ENCODE assay signal across 12 mouse cellular contexts in the genomic region with DNA sequence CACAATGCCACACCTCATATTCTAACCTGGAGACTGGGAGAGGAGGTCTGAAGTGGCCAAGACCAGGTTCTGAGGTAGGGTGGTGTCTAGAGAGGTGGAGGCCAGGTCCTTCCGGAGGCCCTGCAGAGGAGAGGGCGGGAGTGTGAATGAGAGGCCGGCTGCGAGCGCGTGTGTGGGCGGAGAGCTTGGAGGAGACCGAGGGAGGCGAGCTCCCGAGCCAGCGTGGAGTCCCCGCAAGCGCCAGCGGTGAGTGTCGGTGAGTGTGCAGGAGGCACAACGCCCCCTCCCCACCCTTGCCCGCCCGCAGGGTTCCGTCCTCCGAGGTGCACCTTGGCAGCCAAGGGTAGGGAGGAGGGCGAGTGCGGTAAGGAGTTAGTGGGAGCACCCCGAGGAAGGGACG. TPM values are rescaled to one million over a fixed set of nuclear protein-coding genes. Genes with fewer than 3 reads are reported as not detected.
DNase-seq lines count a peak whose midpoint lies in the region; ATAC-seq and TF ChIP-seq lines count a peak whose summit lies in the region.
"Had no signal": no experiment of that assay in that cellular context is flagged by ENCODE, and none has a peak within 500 bp of the region (broad histone marks: within the 10 kb centered on the region; RNA-seq: fewer than 3 reads in every experiment).

A gene (plus strand): TSS at position 188 of the 400 bp plus-strand sequence.

- no peaks in the 10 kb centered on the region for H3K36me3 ChIP-seq in kidney, embryonic 14.5 days (ENCODE audit: control insufficient read depth, insufficient read depth, low read length)
- no peaks in the 10 kb centered on the region for H3K36me3 ChIP-seq in ES-E14 (ENCODE audit: control insufficient read depth, insufficient read depth, low read length, poor library complexity, severe bottlenecking)
- H3K36me3 ChIP-seq in forebrain, embryonic 16.5 days (ENCODE audit: control insufficient read depth, insufficient read depth) = no peaks in the 10 kb centered on the region
- H3K36me3 ChIP-seq in liver, embryonic 15.5 days (replicated peaks) = no peaks in the 10 kb centered on the region

- DNase-seq in kidney, postnatal 14 days = no peak
- no peak for DNase-seq in ES-E14 (ENCODE audit: low read depth, low spot score)
- DNase-seq in adrenal gland, adult 8-10 months = no peak
- no peak for DNase-seq in retina, postnatal 1 day
- DNase-seq: cerebellum, postnatal 10 days; kidney, adult 8-10 months had no signal

- WGBS in kidney, embryonic 14.5 days = 0% methylated on average over 22 of the region's 24 CpGs
- 1% methylated on average over 23 of the region's 24 CpGs for WGBS in forebrain, embryonic 16.5 days
- 8% methylated on average over 24 of the region's 24 CpGs for WGBS in liver, embryonic 15.5 days (ENCODE audit: insufficient replicate concordance)

- H3K4me3 ChIP-seq in kidney, embryonic 14.5 days (ENCODE audit: low read length) = peak within 1 kb of the TSS; percentile 20
- peak within 1 kb of the TSS; percentile 43 to 45; a peak in 3 of 4 replicates for H3K4me3 ChIP-seq in ES-E14 (ENCODE audit: insufficient read depth in 1 of 2, low read depth in 1 of 2, low read length in 2 of 2, poor library complexity in 1 of 2, severe bottlenecking in 1 of 2)
- no peak within 1 kb of the TSS for H3K4me3 ChIP-seq in forebrain, embryonic 16.5 days (replicated peaks; ENCODE audit: low read length)
- H3K4me3 ChIP-seq in liver, embryonic 15.5 days (replicated peaks) = no peak within 1 kb of the TSS
- H3K4me3 ChIP-seq: myocyte had no signal

- in situ Hi-C loops in ES-E14 (cut with MboI; ENCODE audit: low sequenced_read_pairs in 2 of 2, unreplicated experiment in 2 of 2) = no loop called here

- peak within 1 kb of the TSS; percentile 25 for H3K9ac ChIP-seq in kidney, embryonic 14.5 days (ENCODE audit: low read depth, low read length)
- H3K9ac ChIP-seq in ES-E14 (ENCODE audit: insufficient read depth, low read depth, low read length, poor library complexity, severe bottlenecking) = no peak within 1 kb of the TSS
- no peak within 1 kb of the TSS for H3K9ac ChIP-seq in forebrain, embryonic 16.5 days (replicated peaks; ENCODE audit: low read depth, low read length)
- no peak within 1 kb of the TSS for H3K9ac ChIP-seq in liver, embryonic 15.5 days

- peak within 1 kb of the TSS; percentile 54 for H3K4me2 ChIP-seq in kidney, embryonic 14.5 days (replicated peaks; ENCODE audit: low read depth, low read length)
- H3K4me2 ChIP-seq in forebrain, embryonic 16.5 days (ENCODE audit: low read length) = peak within 1 kb of the TSS; percentile 14; the same call in 1 of the 2 replicates
- peak within 1 kb of the TSS; percentile 27; the same call in 1 of the 2 replicates for H3K4me2 ChIP-seq in liver, embryonic 15.5 days

- peaks cover 26% of the 10 kb centered on the region for H3K27me3 ChIP-seq in kidney, embryonic 14.5 days (ENCODE audit: control insufficient read depth, insufficient read depth, low read length)
- peaks cover 5% of the 10 kb centered on the region; the same call in 1 of the 2 replicates for H3K27me3 ChIP-seq in forebrain, embryonic 16.5 days (replicated peaks; ENCODE audit: control insufficient read depth, insufficient read depth, low read length)
- H3K27me3 ChIP-seq in liver, embryonic 15.5 days = peaks cover 74% of the 10 kb centered on the region

- H3K9me3 ChIP-seq in kidney, embryonic 14.5 days (ENCODE audit: control insufficient read depth, low read length) = no peaks in the 10 kb centered on the region
- no peaks in the 10 kb centered on the region for H3K9me3 ChIP-seq in ES-E14 (ENCODE audit: control insufficient read depth, insufficient read depth, low read depth, low read length)
- no peaks in the 10 kb centered on the region for H3K9me3 ChIP-seq in forebrain, embryonic 16.5 days (ENCODE audit: control insufficient read depth, low read length)
- no peaks in the 10 kb centered on the region for H3K9me3 ChIP-seq in liver, embryonic 15.5 days (replicated peaks)

- ATAC-seq in kidney, embryonic 14.5 days (ENCODE audit: low FRiP score, low TSS enrichment) = 0 out of 2 replicates have a peak, but pooled peaks have one; percentile 16
- ATAC-seq in forebrain, embryonic 16.5 days = no peak
- ATAC-seq in liver, embryonic 15.5 days (ENCODE audit: insufficient read depth) = no peak
- no peak for ATAC-seq in inflammation-experienced regulatory T-cells, adult 6 months

- H3K27ac ChIP-seq in kidney, embryonic 14.5 days (ENCODE audit: low read depth, low read length) = no peak within 1 kb of the TSS
- no peak within 1 kb of the TSS for H3K27ac ChIP-seq in ES-E14 (ENCODE audit: insufficient read depth, low read depth, low read length, poor library complexity, severe bottlenecking)
- H3K27ac ChIP-seq in forebrain, embryonic 16.5 days (ENCODE audit: low read length) = no peak within 1 kb of the TSS
- no peak within 1 kb of the TSS for H3K27ac ChIP-seq in liver, embryonic 15.5 days (replicated peaks)

- H3K4me1 ChIP-seq in kidney, embryonic 14.5 days (ENCODE audit: control insufficient read depth, insufficient read depth, low read length) = peaks cover 7% of the 10 kb centered on the region
- H3K4me1 ChIP-seq in ES-E14 (ENCODE audit: control insufficient read depth in 2 of 2, insufficient read depth in 2 of 2, low read length in 2 of 2, poor library complexity in 1 of 2) = peaks cover 0 to 2% of the 10 kb centered on the region in 2 experiments; a peak in 1 of 4 replicates
- peaks cover 10% of the 10 kb centered on the region for H3K4me1 ChIP-seq in forebrain, embryonic 16.5 days (replicated peaks; ENCODE audit: control insufficient read depth, insufficient read depth, low read length)
- 0 out of 2 replicates have a peak, but pooled peaks cover 4% of the 10 kb centered on the region for H3K4me1 ChIP-seq in liver, embryonic 15.5 days (replicated peaks)

TF ChIP-seq in ES-E14, 5 proteins besides CTCF, POLR2A, EP300 and RAD21:
- TF ChIP-seq MAFK (IDR thresholded peaks at IDR 0.05; ENCODE audit: insufficient read depth, low read depth, low read length) (no peak), CHD2 (IDR thresholded peaks at IDR 0.05; ENCODE audit: low read depth, low read length) (no peak), ZC3H11A (IDR thresholded peaks at IDR 0.05; ENCODE audit: borderline replicate concordance, low read depth, low read length) (no peak), HCFC1 (IDR thresholded peaks at IDR 0.05; ENCODE audit: borderline replicate concordance, insufficient read depth, low read length) (no peak), ZNF384 (IDR thresholded peaks at IDR 0.05; ENCODE audit: low read depth, low read length) (no peak)

RNA-seq across cellular contexts. Expression of the gene that starts here (rescaled TPM):
- 5.8 and 9.9 TPM in 2 replicates for polyA plus RNA-seq in kidney, embryonic 14.5 days (2014; fragmentation: Nextera tagmentation; extraction: Ambion mirVana)
- 0.36 TPM in 1 of 2 replicates, not detected in the other for total RNA-seq in ES-E14 (2012; rRNA removed)
- polyA plus RNA-seq in forebrain, embryonic 16.5 days (2015; fragmentation: Nextera tagmentation; extraction: Ambion mirVana) = 1.3 and 4.5 TPM in 2 replicates
- polyA plus RNA-seq in liver, embryonic 15.5 days (2015; fragmentation: Nextera tagmentation; extraction: Ambion mirVana) = not detected in 2 replicates
- 1 to 10 TPM in 1 of 4 experiments, under 1 TPM in 3; 0.67 to 1.0 (median 0.78) TPM for total RNA-seq in adrenal gland, adult 8-10 months (2022)
- 1 to 10 TPM in 1 of 3 experiments, not detected in 2; 3.5 TPM for polyA plus RNA-seq in inflammation-experienced regulatory T-cells, adult 6 months (2017; shearing (Covaris generic))
- total RNA-seq: MEL had no signal
- polyA plus RNA-seq: myocyte had no signal

Comparison
In these comparisons a context has a peak if more than half of its experiments do, and no peak if none do; other contexts are left out.
1. H3K4me3 ChIP-seq: peak in kidney, embryonic 14.5 days (single experiment) and ES-E14 (2 of 2); none in forebrain, embryonic 16.5 days (single experiment) and liver, embryonic 15.5 days (single experiment).
2. Peak in every context shown above with its lines, with median percentiles within 50 percentile points of each other: H3K4me2 ChIP-seq.